Mouse (Mus musculus) forebrain, embryonic 10.5 days (tissue): Measurements from ENCODE around the gene Cntn5. TPM values are rescaled to one million over a fixed set of nuclear protein-coding genes. Genes with fewer than 3 reads are reported as not detected.

Source experiments
- DNase-seq: peaks from one replicate; pipeline ENCODE4 v3.0.0-alpha.2; 2017; ENCODE audit warnings: low spot score; ENCODE audit errors: extremely low spot score
- H3K27ac ChIP-seq: fragments of 300-500 bp; sonication (generic); 2 replicates; pipeline ENCODE4 v1.5.1; 2016; ENCODE audit warnings: mild to moderate bottlenecking
- H3K27me3 ChIP-seq: fragments of 300-500 bp; sonication (generic); 2 replicates; pipeline ENCODE4 v1.6.1; 2016; ENCODE audit warnings: mild to moderate bottlenecking; ENCODE audit not compliant: poor library complexity, severe bottlenecking
- H3K36me3 ChIP-seq: fragments of 300-500 bp; sonication (generic); replicated peaks from 2 replicates; pipeline ENCODE4 v1.6.1; 2016; ENCODE audit warnings: mild to moderate bottlenecking, moderate library complexity
- H3K4me1 ChIP-seq: fragments of 300-500 bp; sonication (generic); 2 replicates; pipeline ENCODE4 v1.6.1; 2016
- H3K4me3 ChIP-seq: fragments of 300-500 bp; sonication (generic); 2 replicates; pipeline ENCODE4 v1.5.1; 2016; ENCODE audit warnings: mild to moderate bottlenecking, moderate library complexity
- H3K9me3 ChIP-seq: fragments of 300-500 bp; sonication (generic); 2 replicates; pipeline ENCODE4 v1.6.1; 2016; ENCODE audit warnings: mild to moderate bottlenecking, moderate library complexity
- WGBS: fragments of 180-500 bp; shearing (Covaris S2); methylation state at CpG from one replicate; pipeline ENCODE4 v1.1.7; 2016; 5-methylcytosine and 5-hydroxymethylcytosine counted together
- polyA plus RNA-seq: library from polyadenylated mRNA; unstranded; fragments of >200 nt; fragmentation: Nextera tagmentation; extraction: Ambion mirVana; gene quantifications from 2 replicates; pipeline ENCODE4 v1.2.1, GENCODE M21; 2016

Cntn5 gene
- 0.89 and 1.2 TPM in 2 replicates for polyA plus RNA-seq

GRCm38 (mm10) chr9:10904616-10905363 lies at the start of gene Cntn5:
Cntn5 (minus strand) TSS chr9:10904775.
- Histone ChIP-seq H3K27me3 (peaks cover 19% of the 10 kb centered on the region), H3K9me3 (no peaks in the 10 kb centered on the region), H3K27ac (peak within 1 kb of the TSS; percentile 52; the same call in 1 of the 2 replicates), H3K36me3 (no peaks in the 10 kb centered on the region), H3K4me3 (peak within 1 kb of the TSS; percentile 59), H3K4me1 (peaks cover 10% of the 10 kb centered on the region)
- WGBS = 5% methylated on average over 23 of the region's 28 CpGs
- DNase-seq = peak; percentile 30

- Histone ChIP-seq H3K9me3 (no peaks in the 10 kb centered on the region), H3K27me3 (no peaks in the 10 kb centered on the region), H3K36me3 (no peaks in the 10 kb centered on the region), H3K4me3 (no peak overlapping the region), H3K4me1 (no peaks in the 10 kb centered on the region), H3K27ac (no peak overlapping the region)
- no peak for DNase-seq
Observed at GRCm38 (mm10) chr9:10950470-10950869, 45.9 kb upstream of the Cntn5 start.

GRCm38 (mm10) chr9:10909573-10909972 lies 5.0 kb upstream of the Cntn5 start:
- Histone ChIP-seq H3K27me3 (peaks cover 9% of the 10 kb centered on the region), H3K4me1 (peaks cover 5% of the 10 kb centered on the region), H3K4me3 (no peak overlapping the region), H3K9me3 (no peaks in the 10 kb centered on the region), H3K27ac (no peak overlapping the region), H3K36me3 (no peaks in the 10 kb centered on the region)
- DNase-seq = peak; percentile 47
- 35% methylated on average over 5 of the region's 5 CpGs for WGBS

GRCm38 (mm10) chr9:10905696-10906095 lies 1.1 kb upstream of the Cntn5 start:
- DNase-seq = no peak
- WGBS = 79% methylated on average over 9 of the region's 9 CpGs
- H3K9me3 ChIP-seq = no peaks in the 10 kb centered on the region
- H3K36me3 ChIP-seq = no peaks in the 10 kb centered on the region
- H3K27ac ChIP-seq = no peak overlapping the region
- H3K27me3 ChIP-seq = peaks cover 19% of the 10 kb centered on the region
- H3K4me3 ChIP-seq = no peak overlapping the region
- peaks cover 10% of the 10 kb centered on the region for H3K4me1 ChIP-seq

- no peaks in the 10 kb centered on the region for H3K27me3 ChIP-seq
- no peaks in the 10 kb centered on the region for H3K9me3 ChIP-seq
- 63% methylated on average over 1 of the region's 1 CpGs for WGBS
- no peak overlapping the region for H3K27ac ChIP-seq
- H3K36me3 ChIP-seq = no peaks in the 10 kb centered on the region
- DNase-seq = no peak
- H3K4me3 ChIP-seq = no peak overlapping the region
- H3K4me1 ChIP-seq = 0 out of 2 replicates have a peak, but pooled peaks cover 3% of the 10 kb centered on the region
Observed at GRCm38 (mm10) chr9:10879758-10880157, 24.8 kb downstream of the Cntn5 start.

GRCm38 (mm10) chr9:10873881-10874280 lies 30.7 kb downstream of the Cntn5 start:
- Histone ChIP-seq H3K9me3 (no peaks in the 10 kb centered on the region), H3K4me3 (no peak overlapping the region), H3K4me1 (0 out of 2 replicates have a peak, but pooled peaks cover 3% of the 10 kb centered on the region), H3K36me3 (no peaks in the 10 kb centered on the region), H3K27ac (no peak overlapping the region), H3K27me3 (no peaks in the 10 kb centered on the region)
- WGBS = 82% methylated on average over 3 of the region's 3 CpGs
- no peak for DNase-seq

GRCm38 (mm10) chr9:10856204-10856892 lies 48.2 kb downstream of the Cntn5 start:
- no peaks in the 10 kb centered on the region for H3K9me3 ChIP-seq
- no peak overlapping the region for H3K4me3 ChIP-seq
- no peaks in the 10 kb centered on the region for H3K4me1 ChIP-seq
- 95% methylated on average over 3 of the region's 3 CpGs for WGBS
- H3K27ac ChIP-seq = no peak overlapping the region
- DNase-seq = no peak
- H3K27me3 ChIP-seq = no peaks in the 10 kb centered on the region
- no peaks in the 10 kb centered on the region for H3K36me3 ChIP-seq

- no peak for DNase-seq
- Histone ChIP-seq H3K4me3 (no peak overlapping the region), H3K9me3 (no peaks in the 10 kb centered on the region), H3K27me3 (no peaks in the 10 kb centered on the region), H3K36me3 (no peaks in the 10 kb centered on the region), H3K27ac (no peak overlapping the region), H3K4me1 (no peaks in the 10 kb centered on the region)
- 76% methylated on average over 1 of the region's 1 CpGs for WGBS
Observed at GRCm38 (mm10) chr9:10816711-10817110, 87.9 kb downstream of the Cntn5 start.

- no peaks in the 10 kb centered on the region for H3K4me1 ChIP-seq
- WGBS = 92% methylated on average over 1 of the region's 1 CpGs
Observed at GRCm38 (mm10) chr9:10797158-10797557, 107.4 kb downstream of the Cntn5 start.

GRCm38 (mm10) chr9:10795102-10795501 lies 109.5 kb downstream of the Cntn5 start:
- H3K27ac ChIP-seq = no peak overlapping the region
- no peaks in the 10 kb centered on the region for H3K9me3 ChIP-seq
- H3K4me1 ChIP-seq = no peaks in the 10 kb centered on the region
- no peaks in the 10 kb centered on the region for H3K36me3 ChIP-seq
- H3K27me3 ChIP-seq = no peaks in the 10 kb centered on the region
- no peak for DNase-seq
- H3K4me3 ChIP-seq = no peak overlapping the region
- WGBS = 77% methylated on average over 2 of the region's 2 CpGs

More at GRCm38 (mm10) chr9:10797158-10797557, 107.4 kb downstream of the Cntn5 start:
- H3K27me3 ChIP-seq = no peaks in the 10 kb centered on the region
- H3K36me3 ChIP-seq = no peaks in the 10 kb centered on the region
- no peak overlapping the region for H3K4me3 ChIP-seq
- H3K9me3 ChIP-seq = no peaks in the 10 kb centered on the region
- DNase-seq = no peak
- no peak overlapping the region for H3K27ac ChIP-seq

GRCm38 (mm10) chr9:10731878-10732277 lies 172.7 kb downstream of the Cntn5 start:
- Histone ChIP-seq H3K4me3 (no peak overlapping the region), H3K27me3 (no peaks in the 10 kb centered on the region), H3K9me3 (no peaks in the 10 kb centered on the region), H3K4me1 (no peaks in the 10 kb centered on the region), H3K36me3 (no peaks in the 10 kb centered on the region), H3K27ac (no peak overlapping the region)
- 91% methylated on average over 2 of the region's 2 CpGs for WGBS
- no peak for DNase-seq

GRCm38 (mm10) chr9:10724191-10724590 lies 180.4 kb downstream of the Cntn5 start:
- Histone ChIP-seq H3K27ac (no peak overlapping the region), H3K9me3 (no peaks in the 10 kb centered on the region), H3K4me3 (no peak overlapping the region), H3K4me1 (no peaks in the 10 kb centered on the region), H3K27me3 (no peaks in the 10 kb centered on the region), H3K36me3 (no peaks in the 10 kb centered on the region)
- WGBS = 88% methylated on average over 2 of the region's 2 CpGs
- no peak for DNase-seq

- H3K4me1 ChIP-seq = no peaks in the 10 kb centered on the region
- WGBS = 90% methylated on average over 4 of the region's 4 CpGs
- no peaks in the 10 kb centered on the region for H3K9me3 ChIP-seq
- DNase-seq = no peak
- H3K36me3 ChIP-seq = no peaks in the 10 kb centered on the region
- H3K27ac ChIP-seq = no peak overlapping the region
- no peak overlapping the region for H3K4me3 ChIP-seq
- H3K27me3 ChIP-seq = no peaks in the 10 kb centered on the region
Observed at GRCm38 (mm10) chr9:10722121-10722520, 182.5 kb downstream of the Cntn5 start.
